Mouse (Mus musculus) kidney, adult 2 months (tissue): ENCODE measurements at regions not wholly inside any gene's neighbourhood (a gene's known extent, or its start where the extent isn't known, plus 50 kb on each side); places are given as distances from the start of the nearest gene placed in this dataset.
A peak's percentile ranks its signal among the peaks of the same experiment; 100 is the strongest.

Source experiments
- CTCF ChIP-seq: fragments of 200-500 bp; conservative IDR thresholded peaks from 2 replicates; pipeline ENCODE4 v1.5.1; 2011; ENCODE audit warnings: low read depth, mild to moderate bottlenecking, control low read depth, low read length, moderate library complexity, mixed read lengths; ENCODE audit not compliant: insufficient read depth, insufficient read length
- POLR2A ChIP-seq: fragments of 200-500 bp; IDR thresholded peaks from one replicate; pipeline ENCODE4 v1.6.1; 2011; ENCODE audit warnings: low read depth, low read length, control low read depth

DNA sequence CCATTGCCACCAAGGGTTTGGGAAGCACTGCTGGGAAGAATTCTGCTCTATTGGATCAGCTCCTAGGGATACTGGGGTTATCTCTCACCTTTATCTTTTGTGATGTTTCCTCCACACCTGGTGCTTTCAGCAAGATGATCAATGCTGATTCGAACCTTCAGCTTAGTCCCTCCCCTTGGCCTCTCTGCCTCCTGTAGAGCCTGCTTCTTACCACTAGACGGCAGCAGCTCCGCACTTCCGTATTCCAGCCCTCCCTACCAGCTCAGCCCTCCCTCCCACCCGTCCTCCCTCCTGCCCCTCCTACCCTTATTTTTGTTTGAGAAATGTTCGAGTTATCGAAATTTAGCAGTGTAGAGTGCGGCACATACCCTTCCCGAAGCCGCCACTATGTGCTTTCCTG is 55.5 kb upstream of the Itga11 start:
- TF ChIP-seq CTCF (peak; percentile 48; the same call in 1 of the 2 replicates), POLR2A (no peak)
